Mouse (Mus musculus) liver, embryonic 14.5 days (tissue): ENCODE measurements around the gene Pnlip.

Experiments used
- CTCF ChIP-seq: IDR thresholded peaks from 2 replicates; pipeline ENCODE4 v1.5.1; 2016; ENCODE audit warnings: antibody characterized with exemption, low read depth, control low read depth
- EP300 ChIP-seq: IDR thresholded peaks from 2 replicates; pipeline ENCODE4 v1.6.1; 2016; ENCODE audit warnings: antibody characterized with exemption, low read depth

DNA sequence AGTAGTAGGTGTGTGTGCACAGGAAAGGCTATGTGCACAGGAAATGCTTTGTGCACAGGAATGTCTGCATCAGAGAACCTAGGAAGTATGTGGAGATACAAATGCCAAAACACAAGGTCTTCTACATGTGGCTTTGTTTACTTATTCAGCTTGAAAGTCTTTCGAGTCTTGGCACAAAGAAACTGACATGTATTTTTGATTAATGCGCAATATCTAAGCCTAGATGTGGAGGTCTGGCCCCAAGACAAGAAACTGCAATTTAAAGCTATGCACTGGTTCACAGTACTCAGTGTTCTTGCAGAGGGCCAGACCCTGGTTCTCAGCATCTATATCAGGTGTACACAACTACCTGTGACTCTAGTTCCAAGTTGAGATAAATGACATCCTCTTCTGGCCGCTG is 31.6 kb upstream of the Pnlip start:
- no peak for TF ChIP-seq CTCF
- TF ChIP-seq EP300: no peak
